Mouse (Mus musculus) G1E (cell line): Measurements from ENCODE around the gene Fut1.

ENCODE experiments used
- CTCF ChIP-seq: IDR thresholded peaks from 2 replicates; pipeline ENCODE4 v1.5.1; 2012; ENCODE audit warnings: low read depth, low read length, inconsistent platforms, mixed read lengths
- GATA1 ChIP-seq: IDR thresholded peaks from 2 replicates; pipeline ENCODE4 v1.6.1; 2012; ENCODE audit warnings: borderline replicate concordance, low read length, inconsistent platforms, mixed read lengths
- GATA2 ChIP-seq: IDR thresholded peaks from 2 replicates; pipeline ENCODE4 v1.6.1; 2012; ENCODE audit warnings: low read depth, low read length, inconsistent platforms, borderline replicate concordance
- POLR2AphosphoS5 ChIP-seq: IDR thresholded peaks from 2 replicates; pipeline ENCODE4 v1.6.1; 2012; ENCODE audit warnings: low read depth, low read length, inconsistent platforms; ENCODE audit not compliant: insufficient replicate concordance
- TAL1 ChIP-seq: conservative IDR thresholded peaks from 2 replicates; pipeline ENCODE4 v1.6.1; 2012; ENCODE audit warnings: low read depth, low read length, inconsistent platforms, mixed read lengths

DNA sequence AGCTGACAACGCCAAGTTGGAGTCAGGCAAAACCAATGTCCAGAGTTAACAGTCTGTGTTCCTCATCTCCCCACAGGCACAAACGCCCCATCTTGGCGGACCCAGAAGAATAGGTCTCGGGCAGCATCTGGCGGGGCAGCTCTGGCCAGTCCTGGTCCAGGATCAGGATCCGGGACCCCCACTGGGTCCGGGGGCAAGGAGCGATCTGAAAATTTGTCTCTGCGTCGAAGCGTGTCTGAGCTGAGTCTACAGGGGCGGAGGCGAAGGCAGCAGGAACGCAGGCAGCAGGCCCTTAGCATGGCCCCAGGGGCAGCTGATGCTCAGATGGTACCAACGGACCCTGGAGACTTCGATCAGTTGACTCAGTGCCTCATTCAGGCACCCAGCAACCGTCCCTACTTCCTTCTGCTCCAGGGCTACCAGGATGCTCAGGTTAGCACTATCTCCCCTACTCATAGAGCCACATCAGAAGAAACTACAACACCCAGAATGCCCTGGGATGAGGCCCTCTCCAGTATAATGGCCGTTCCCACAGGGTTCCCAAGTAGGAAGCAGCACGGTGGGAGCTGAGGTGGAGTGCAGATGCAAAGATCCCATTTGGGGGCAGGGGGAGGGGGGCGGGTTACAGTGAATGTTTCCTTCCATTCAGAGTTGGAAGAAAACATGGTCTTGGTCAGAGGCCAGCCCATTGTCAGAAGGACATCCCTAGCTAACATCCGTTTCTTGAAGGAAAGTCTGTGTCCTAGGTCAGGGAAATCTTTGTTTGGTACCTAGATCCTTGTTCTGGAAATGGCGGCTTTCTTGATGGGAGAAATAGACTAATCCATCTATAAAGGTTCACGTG is 13.2 kb downstream of the Fut1 start:
- no peak for TF ChIP-seq CTCF
- no peak for TF ChIP-seq GATA1
- TF ChIP-seq TAL1: no peak
- no peak for TF ChIP-seq POLR2AphosphoS5
- TF ChIP-seq GATA2: no peak
